Mouse (Mus musculus): ENCODE measurements around the gene Tle3. TPM values are rescaled to one million over a fixed set of nuclear protein-coding genes. Genes with fewer than 3 reads are reported as not detected.

The Tle3 gene
- total RNA-seq, 2 experiments from 2014 or later = 12.5 to 14.2 TPM

DNA sequence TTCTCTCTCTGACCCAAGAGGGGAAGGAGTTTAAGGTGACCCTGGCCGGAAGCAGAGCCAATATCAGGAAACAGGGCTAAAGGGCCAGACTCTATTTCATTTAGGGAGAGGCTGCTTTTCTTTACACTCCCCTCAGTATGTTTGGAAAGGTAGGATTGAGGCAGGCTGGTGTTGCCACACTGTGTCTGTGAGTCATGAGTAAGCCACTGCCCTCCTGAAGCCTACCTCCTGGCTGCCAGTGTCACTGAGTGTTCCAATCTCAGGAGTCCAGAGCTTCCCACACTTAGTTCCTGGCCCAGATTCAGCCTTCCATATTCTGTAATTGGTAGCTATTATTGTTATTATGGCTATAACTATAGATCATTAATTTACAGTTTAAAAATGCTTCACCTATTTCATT lies 79.9 kb downstream of the Tle3 start:
- intact Hi-C loops (cut with DNase I; ENCODE audit: low total_unique reads) = no loop called here
- no peak for DNase-seq

- DNase-seq = no peak
- intact Hi-C loops (cut with DNase I; ENCODE audit: low total_unique reads) = no loop called here
Measured at GRCm38 (mm10) chr9:61455861-61456261, 83.7 kb downstream of the Tle3 start.

DNA sequence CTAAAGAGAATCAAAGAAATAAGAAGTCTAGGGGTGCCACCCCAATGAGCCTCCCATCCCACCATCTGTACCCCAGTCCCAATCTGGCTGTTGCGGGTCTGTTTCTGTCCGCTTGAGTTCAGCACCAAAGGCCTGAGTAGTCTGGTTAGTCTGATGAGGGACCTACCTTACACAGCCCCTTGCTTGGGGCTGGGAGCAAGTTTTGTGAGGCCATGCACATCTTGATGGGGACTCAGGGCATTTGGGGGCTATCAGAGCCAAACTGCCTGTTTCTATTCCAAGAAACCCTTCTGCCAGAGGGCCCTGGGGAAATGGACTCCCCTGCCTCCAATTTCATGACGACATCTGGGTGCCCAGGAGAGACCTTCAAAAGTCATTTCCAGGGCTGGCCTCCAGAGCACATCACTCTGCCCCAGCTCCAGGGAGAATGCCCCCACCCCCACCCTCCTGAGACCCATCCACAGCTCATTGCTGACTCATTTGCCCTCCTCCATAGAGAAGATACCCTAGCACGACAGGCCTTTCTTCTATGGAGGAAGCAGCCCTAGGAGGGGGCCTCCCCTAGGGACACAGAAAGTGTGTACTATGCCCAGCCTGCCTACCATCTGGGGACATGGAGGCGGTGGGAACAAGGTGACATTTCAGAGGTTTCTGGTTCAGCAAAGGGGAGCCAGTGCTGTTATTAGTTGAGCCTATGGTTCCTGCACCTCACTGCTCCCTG lies 84.4 kb downstream of the Tle3 start:
- intact Hi-C loops (cut with DNase I; ENCODE audit: low total_unique reads) = no loop called here
- no peak for DNase-seq

DNA sequence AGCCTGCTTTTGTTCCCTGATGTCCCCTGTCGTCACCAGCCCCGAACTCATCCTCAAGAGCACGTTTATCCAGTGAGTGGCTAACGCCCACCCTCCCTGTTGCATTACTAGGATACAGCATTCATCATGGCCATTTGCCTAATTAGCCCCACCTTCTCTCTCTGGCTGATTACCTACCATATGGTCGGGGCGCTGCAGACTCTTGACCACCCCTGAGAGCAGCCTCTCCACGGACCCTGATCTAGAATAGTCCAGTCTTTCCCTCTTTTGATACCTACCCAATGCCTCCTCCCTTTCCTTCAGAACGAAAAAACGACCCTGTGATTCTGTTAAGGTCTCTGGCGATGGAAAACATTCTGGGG lies 85.0 kb downstream of the Tle3 start:
- no peak for DNase-seq
- intact Hi-C loops (cut with DNase I; ENCODE audit: low total_unique reads) = no loop called here

GRCm38 (mm10) chr9:61461859-61462258 lies 89.7 kb downstream of the Tle3 start:
- no peak for DNase-seq
- intact Hi-C loops (cut with DNase I; ENCODE audit: low total_unique reads) = no loop called here

GRCm38 (mm10) chr9:61467436-61467835 lies 95.3 kb downstream of the Tle3 start:
- intact Hi-C loops (cut with DNase I; ENCODE audit: low total_unique reads) = no loop called here
- DNase-seq = no peak
